Mouse (Mus musculus): ENCODE measurements at regions not wholly inside any gene's neighbourhood (a gene's known extent, or its start where the extent isn't known, plus 50 kb on each side); places are given as distances from the start of the nearest gene placed in this dataset.
"Not testable (repeated sequence)": the region's sequence is repeated elsewhere in the genome, so short reads cannot be mapped to it uniquely, and the experiment has no call there.

DNA sequence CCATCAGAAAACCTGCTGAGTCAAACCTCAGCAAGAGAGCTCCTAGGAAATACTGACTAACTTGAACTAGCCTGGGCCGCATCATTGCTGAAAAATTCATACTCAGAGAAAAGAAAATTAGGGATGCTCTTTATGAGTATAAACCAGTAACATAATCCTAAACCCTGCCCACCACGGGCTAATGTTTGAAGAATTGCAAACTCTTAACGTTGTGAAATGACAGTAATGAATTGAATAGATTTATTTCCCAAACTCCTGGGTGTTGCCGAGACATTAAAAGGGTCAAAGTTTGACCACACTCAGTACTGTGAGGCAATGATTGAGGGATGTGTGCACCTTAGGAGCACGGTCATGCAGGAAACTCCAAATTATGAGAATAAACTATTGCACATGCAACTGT is 125.3 kb downstream of the Gipc2 start:
- Histone ChIP-seq H3K4me1 (replicated peaks; ENCODE audit: control insufficient read depth, insufficient read depth, low read length) (no peaks in the 10 kb centered on the region), H3K36me3 (ENCODE audit: control insufficient read depth, insufficient read depth, low read length) (no peaks in the 10 kb centered on the region), H3K27me3 (ENCODE audit: control insufficient read depth, insufficient read depth, low read length) (no peaks in the 10 kb centered on the region), H3K9me3 (ENCODE audit: control insufficient read depth, low read length) (no peaks in the 10 kb centered on the region), H3K27ac (ENCODE audit: low read depth, low read length) (no peak overlapping the region), H3K4me3 (ENCODE audit: low read depth, low read length) (no peak overlapping the region), H3K9ac (ENCODE audit: low read depth, low read length) (no peak overlapping the region), H3K4me2 (replicated peaks; ENCODE audit: low read depth, low read length) (no peak overlapping the region)
- ATAC-seq (ENCODE audit: low FRiP score) (no peak), DNase-seq (ENCODE audit: low spot score) (no peak)
- WGBS = 84% methylated on average over 5 of the region's 5 CpGs

DNA sequence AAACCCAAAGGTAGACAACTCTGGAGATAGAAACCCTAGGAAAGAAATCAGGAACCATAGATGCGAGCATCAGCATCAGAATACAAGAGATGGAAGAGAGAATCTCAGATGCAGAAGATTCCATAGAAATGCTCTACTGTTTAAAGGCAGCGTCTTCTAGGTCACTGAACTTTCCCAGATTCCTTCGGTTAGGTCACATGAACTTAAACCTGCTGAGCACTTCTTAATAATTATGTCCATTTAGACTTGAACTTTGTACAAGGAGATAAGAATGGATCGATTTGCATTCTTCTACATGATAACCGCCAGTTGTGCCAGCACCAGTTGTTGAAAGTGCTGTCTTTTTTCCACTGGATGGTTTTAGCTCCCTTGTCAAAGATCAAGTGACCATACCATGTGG is 129.2 kb downstream of the Gipc2 start:
- DNase-seq (ENCODE audit: low spot score); H3K36me3 ChIP-seq (ENCODE audit: control insufficient read depth, insufficient read depth, low read length); H3K9ac ChIP-seq (ENCODE audit: low read depth, low read length); H3K27ac ChIP-seq (ENCODE audit: low read depth, low read length); H3K4me1 ChIP-seq (replicated peaks; ENCODE audit: control insufficient read depth, insufficient read depth, low read length); H3K27me3 ChIP-seq (ENCODE audit: control insufficient read depth, insufficient read depth, low read length); H3K4me3 ChIP-seq (ENCODE audit: low read depth, low read length); ATAC-seq (ENCODE audit: low FRiP score); H3K4me2 ChIP-seq (replicated peaks; ENCODE audit: low read depth, low read length); H3K9me3 ChIP-seq (ENCODE audit: control insufficient read depth, low read length): not testable (repeated sequence)
- 86% methylated on average over 5 of the region's 5 CpGs for WGBS

GRCm38 (mm10) chr3:152035416-152035815 is 130.6 kb downstream of the Gipc2 start:
- H3K36me3 ChIP-seq (ENCODE audit: control insufficient read depth, insufficient read depth, low read length) = no peaks in the 10 kb centered on the region
- DNase-seq (ENCODE audit: low spot score) (no peak), ATAC-seq (ENCODE audit: low FRiP score) (no peak)
- no peak overlapping the region for H3K4me2 ChIP-seq (replicated peaks; ENCODE audit: low read depth, low read length)
- H3K27ac ChIP-seq (ENCODE audit: low read depth, low read length) = no peak overlapping the region
- no peaks in the 10 kb centered on the region for H3K4me1 ChIP-seq (replicated peaks; ENCODE audit: control insufficient read depth, insufficient read depth, low read length)
- H3K4me3 ChIP-seq (ENCODE audit: low read depth, low read length) = no peak overlapping the region
- no peaks in the 10 kb centered on the region for H3K9me3 ChIP-seq (ENCODE audit: control insufficient read depth, low read length)
- WGBS = 88% methylated on average over 5 of the region's 5 CpGs
- H3K27me3 ChIP-seq (ENCODE audit: control insufficient read depth, insufficient read depth, low read length) = no peaks in the 10 kb centered on the region
- no peak overlapping the region for H3K9ac ChIP-seq (ENCODE audit: low read depth, low read length)

DNA sequence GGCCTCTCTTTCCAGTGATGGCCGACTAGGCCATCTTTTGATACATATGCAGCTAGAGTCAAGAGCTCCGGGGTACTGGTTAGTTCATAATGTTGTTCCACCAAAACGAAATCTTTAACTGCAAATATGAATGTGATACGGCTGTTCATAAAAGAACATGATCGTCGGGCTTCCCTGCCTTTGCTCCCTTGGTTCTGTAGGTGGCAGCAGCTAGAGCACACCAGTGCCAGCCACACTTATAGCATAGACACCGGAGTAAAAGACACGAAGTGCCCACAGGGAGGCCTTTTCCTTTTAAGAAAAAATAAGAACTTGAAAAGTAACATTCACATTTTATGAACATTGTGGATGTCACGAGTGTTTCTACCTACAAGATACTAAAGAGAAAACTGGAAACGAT is 131.3 kb downstream of the Gipc2 start:
- H3K27ac ChIP-seq (ENCODE audit: low read depth, low read length) = no peak overlapping the region
- no peaks in the 10 kb centered on the region for H3K27me3 ChIP-seq (ENCODE audit: control insufficient read depth, insufficient read depth, low read length)
- WGBS = 82% methylated on average over 9 of the region's 10 CpGs
- H3K9ac ChIP-seq (ENCODE audit: low read depth, low read length) = no peak overlapping the region
- no peak overlapping the region for H3K4me3 ChIP-seq (ENCODE audit: low read depth, low read length)
- no peak overlapping the region for H3K4me2 ChIP-seq (replicated peaks; ENCODE audit: low read depth, low read length)
- ATAC-seq (ENCODE audit: low FRiP score) = no peak
- no peaks in the 10 kb centered on the region for H3K36me3 ChIP-seq (ENCODE audit: control insufficient read depth, insufficient read depth, low read length)
- H3K4me1 ChIP-seq (replicated peaks; ENCODE audit: control insufficient read depth, insufficient read depth, low read length) = no peaks in the 10 kb centered on the region
- no peak for DNase-seq (ENCODE audit: low spot score)
- H3K9me3 ChIP-seq (ENCODE audit: control insufficient read depth, low read length) = no peaks in the 10 kb centered on the region

DNA sequence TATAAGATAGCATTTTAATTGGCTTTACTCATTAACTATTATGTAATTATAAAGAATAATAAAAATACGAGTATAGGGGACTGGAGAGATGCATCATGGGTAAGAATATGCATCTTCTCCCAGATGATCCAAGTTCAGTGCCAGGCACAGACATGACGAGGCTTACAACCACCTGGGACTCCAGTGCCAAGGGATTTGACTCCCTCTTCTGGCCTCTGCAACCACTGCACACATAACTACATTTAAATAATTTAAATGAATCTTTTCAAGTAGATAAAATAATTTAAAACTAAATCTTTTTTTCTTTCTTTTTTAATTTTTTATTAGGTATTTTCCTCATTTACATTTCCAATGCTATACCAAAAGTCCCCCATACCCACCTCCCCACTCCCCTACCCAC is 131.8 kb downstream of the Gipc2 start:
- Histone ChIP-seq H3K27me3 (ENCODE audit: control insufficient read depth, insufficient read depth, low read length) (no peaks in the 10 kb centered on the region), H3K9ac (ENCODE audit: low read depth, low read length) (no peak overlapping the region), H3K4me1 (replicated peaks; ENCODE audit: control insufficient read depth, insufficient read depth, low read length) (no peaks in the 10 kb centered on the region), H3K4me3 (ENCODE audit: low read depth, low read length) (no peak overlapping the region), H3K27ac (ENCODE audit: low read depth, low read length) (no peak overlapping the region), H3K4me2 (replicated peaks; ENCODE audit: low read depth, low read length) (no peak overlapping the region), H3K36me3 (ENCODE audit: control insufficient read depth, insufficient read depth, low read length) (no peaks in the 10 kb centered on the region), H3K9me3 (ENCODE audit: control insufficient read depth, low read length) (no peaks in the 10 kb centered on the region)
- DNase-seq (ENCODE audit: low spot score) (no peak), ATAC-seq (ENCODE audit: low FRiP score) (no peak)
- 70% methylated on average over 2 of the region's 2 CpGs for WGBS

DNA sequence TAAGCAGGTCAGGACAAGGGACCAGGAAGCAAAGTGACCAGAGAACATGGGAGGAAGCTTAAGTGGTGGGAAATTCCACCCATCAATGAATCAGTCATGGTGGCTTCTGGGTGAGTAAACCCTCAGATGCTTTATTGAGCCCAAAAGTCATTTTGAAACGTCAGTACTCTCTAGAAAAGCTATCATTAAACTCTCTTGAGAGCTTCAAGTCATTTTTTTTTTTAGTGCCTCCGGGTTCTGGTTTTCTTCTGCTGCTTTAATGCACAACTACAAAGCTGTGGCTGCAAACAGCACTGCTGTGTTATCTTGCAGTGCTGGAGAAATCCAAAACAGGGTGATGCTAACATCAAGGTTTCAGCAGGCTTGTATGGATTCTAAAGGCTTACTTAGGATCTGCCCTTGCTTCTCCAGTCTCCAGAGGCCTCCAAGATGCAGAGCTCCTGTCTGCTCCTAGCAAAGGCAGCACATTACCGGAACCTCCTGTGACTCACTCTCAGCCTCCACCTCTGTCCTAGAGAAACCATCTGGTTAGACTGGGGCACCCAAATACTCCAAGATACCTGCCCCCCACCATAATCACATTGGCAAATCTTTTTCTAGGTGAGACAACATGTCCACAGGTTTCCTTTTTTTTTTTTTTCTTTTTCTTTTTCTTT is 133.2 kb downstream of the Gipc2 start:
- no peak for DNase-seq (ENCODE audit: low spot score)
- no peaks in the 10 kb centered on the region for H3K36me3 ChIP-seq (ENCODE audit: control insufficient read depth, insufficient read depth, low read length)
- H3K4me1 ChIP-seq (replicated peaks; ENCODE audit: control insufficient read depth, insufficient read depth, low read length) = no peaks in the 10 kb centered on the region
- H3K9ac ChIP-seq (ENCODE audit: low read depth, low read length) = no peak overlapping the region
- H3K4me2 ChIP-seq (replicated peaks; ENCODE audit: low read depth, low read length) = no peak overlapping the region
- H3K4me3 ChIP-seq (ENCODE audit: low read depth, low read length) = no peak overlapping the region
- H3K27me3 ChIP-seq (ENCODE audit: control insufficient read depth, insufficient read depth, low read length) = no peaks in the 10 kb centered on the region
- ATAC-seq (ENCODE audit: low FRiP score) = no peak
- WGBS = 74% methylated on average over 3 of the region's 3 CpGs
- no peaks in the 10 kb centered on the region for H3K9me3 ChIP-seq (ENCODE audit: control insufficient read depth, low read length)
- no peak overlapping the region for H3K27ac ChIP-seq (ENCODE audit: low read depth, low read length)

GRCm38 (mm10) chr3:152028695-152029094 is 137.3 kb downstream of the Gipc2 start:
- Histone ChIP-seq H3K36me3 (ENCODE audit: control insufficient read depth, insufficient read depth, low read length) (no peaks in the 10 kb centered on the region), H3K4me2 (replicated peaks; ENCODE audit: low read depth, low read length) (no peak overlapping the region), H3K4me3 (ENCODE audit: low read depth, low read length) (no peak overlapping the region), H3K27me3 (ENCODE audit: control insufficient read depth, insufficient read depth, low read length) (no peaks in the 10 kb centered on the region), H3K4me1 (replicated peaks; ENCODE audit: control insufficient read depth, insufficient read depth, low read length) (no peaks in the 10 kb centered on the region), H3K9ac (ENCODE audit: low read depth, low read length) (no peak overlapping the region), H3K27ac (ENCODE audit: low read depth, low read length) (no peak overlapping the region), H3K9me3 (ENCODE audit: control insufficient read depth, low read length) (no peaks in the 10 kb centered on the region)
- DNase-seq (ENCODE audit: low spot score) (no peak), ATAC-seq (ENCODE audit: low FRiP score) (no peak)
- 81% methylated on average over 1 of the region's 1 CpGs for WGBS

GRCm38 (mm10) chr3:152026034-152026433 is 140.0 kb downstream of the Gipc2 start:
- ATAC-seq (ENCODE audit: low FRiP score) (no peak), DNase-seq (ENCODE audit: low spot score) (no peak)
- no peak overlapping the region for H3K9ac ChIP-seq (ENCODE audit: low read depth, low read length)
- no peaks in the 10 kb centered on the region for H3K27me3 ChIP-seq (ENCODE audit: control insufficient read depth, insufficient read depth, low read length)
- H3K4me2 ChIP-seq (replicated peaks; ENCODE audit: low read depth, low read length) = no peak overlapping the region
- H3K4me1 ChIP-seq (replicated peaks; ENCODE audit: control insufficient read depth, insufficient read depth, low read length) = no peaks in the 10 kb centered on the region
- H3K27ac ChIP-seq (ENCODE audit: low read depth, low read length) = no peak overlapping the region
- WGBS = 83% methylated on average over 4 of the region's 4 CpGs
- no peaks in the 10 kb centered on the region for H3K9me3 ChIP-seq (ENCODE audit: control insufficient read depth, low read length)
- H3K36me3 ChIP-seq (ENCODE audit: control insufficient read depth, insufficient read depth, low read length) = no peaks in the 10 kb centered on the region
- no peak overlapping the region for H3K4me3 ChIP-seq (ENCODE audit: low read depth, low read length)

DNA sequence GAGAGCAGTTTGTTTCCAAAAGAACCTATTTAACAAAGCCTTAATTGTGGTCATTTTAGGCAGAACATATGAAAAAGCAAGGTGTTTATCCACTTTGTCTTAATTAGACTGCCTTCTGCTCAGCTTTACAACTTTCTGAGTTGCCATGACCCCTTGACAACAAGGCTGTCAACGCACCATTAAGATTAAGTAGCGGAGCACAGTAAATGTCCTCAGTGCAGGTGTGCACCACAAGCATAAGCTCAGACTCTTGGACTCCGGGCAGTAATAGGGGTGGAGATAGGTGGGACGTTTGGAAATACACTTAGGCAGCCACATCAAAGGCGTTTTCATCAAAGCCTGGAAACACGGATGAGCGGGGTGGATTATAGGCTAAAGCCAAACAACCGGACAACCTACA is 140.9 kb downstream of the Gipc2 start:
- 85% methylated on average over 8 of the region's 8 CpGs for WGBS
- Histone ChIP-seq H3K9ac (ENCODE audit: low read depth, low read length) (no peak overlapping the region), H3K9me3 (ENCODE audit: control insufficient read depth, low read length) (no peaks in the 10 kb centered on the region), H3K27ac (ENCODE audit: low read depth, low read length) (no peak overlapping the region), H3K4me1 (replicated peaks; ENCODE audit: control insufficient read depth, insufficient read depth, low read length) (no peaks in the 10 kb centered on the region), H3K4me2 (replicated peaks; ENCODE audit: low read depth, low read length) (no peak overlapping the region), H3K36me3 (ENCODE audit: control insufficient read depth, insufficient read depth, low read length) (no peaks in the 10 kb centered on the region), H3K27me3 (ENCODE audit: control insufficient read depth, insufficient read depth, low read length) (no peaks in the 10 kb centered on the region), H3K4me3 (ENCODE audit: low read depth, low read length) (no peak overlapping the region)
- ATAC-seq (ENCODE audit: low FRiP score) (no peak), DNase-seq (ENCODE audit: low spot score) (no peak)
